Mouse (Mus musculus): Measurements from ENCODE around the gene Kif28. TPM values are rescaled to one million over a fixed set of nuclear protein-coding genes. Genes with fewer than 3 reads are reported as not detected.

Kif28 gene
- polyA plus RNA-seq, 1 experiment from 2014 or later, result 0.05 TPM

Other genes starting within 250 kb of the Kif28 start
- 26.2 and 28.9 TPM in 2 replicates for gene Smyd3, start 227.2 kb downstream of the Kif28 start, polyA plus RNA-seq (2016; fragmentation: Nextera tagmentation; extraction: Ambion mirVana)
- gene Tfb2m, start 199.0 kb downstream of the Kif28 start, polyA plus RNA-seq (2016; fragmentation: Nextera tagmentation; extraction: Ambion mirVana), result 28.9 and 31.1 TPM in 2 replicates
- 25.0 and 25.7 TPM in 2 replicates for gene Cnst, start 198.9 kb downstream of the Kif28 start, polyA plus RNA-seq (2016; fragmentation: Nextera tagmentation; extraction: Ambion mirVana)
- gene Sccpdh, start 77.1 kb downstream of the Kif28 start, polyA plus RNA-seq (2016; fragmentation: Nextera tagmentation; extraction: Ambion mirVana), result 78.2 and 78.4 TPM in 2 replicates
- not detected in 2 replicates for gene Gm10518, start 58.1 kb upstream of the Kif28 start, polyA plus RNA-seq (2016; fragmentation: Nextera tagmentation; extraction: Ambion mirVana)
- 36.0 and 36.5 TPM in 2 replicates for gene Ahctf1, start 58.4 kb upstream of the Kif28 start, polyA plus RNA-seq (2016; fragmentation: Nextera tagmentation; extraction: Ambion mirVana)
- 18.4 and 20.2 TPM in 2 replicates for gene Cdc42bpa, start 215.2 kb upstream of the Kif28 start, polyA plus RNA-seq (2016; fragmentation: Nextera tagmentation; extraction: Ambion mirVana)